Mouse (Mus musculus): ENCODE results near the gene Krtap28-10.

GRCm38 (mm10) chr1:83066577-83066976, 24.3 kb upstream of the Krtap28-10 start:
- no peak for TF ChIP-seq CTCF (conservative IDR thresholded peaks at IDR 0.05; ENCODE audit: insufficient read depth, insufficient read length, low read depth, low read length)
- TF ChIP-seq POLR2A (IDR thresholded peaks at IDR 0.05; ENCODE audit: low read depth, low read length) = no peak

Data from kidney, adult 2 months (tissue).